Mouse (Mus musculus) lung, adult 2 months (tissue): Measurements from ENCODE around the gene Kif16b.

Experiments used
- CTCF ChIP-seq: fragments of 200-500 bp; IDR thresholded peaks from 2 replicates; pipeline ENCODE4 v1.5.1; 2011; ENCODE audit warnings: mild to moderate bottlenecking, low read length, control low read depth; ENCODE audit not compliant: insufficient read depth
- POLR2A ChIP-seq: fragments of 200-500 bp; IDR thresholded peaks from 2 replicates; pipeline ENCODE4 v1.6.1; 2011; ENCODE audit warnings: low read depth, mild to moderate bottlenecking, control low read depth, low read length, borderline replicate concordance; ENCODE audit errors: extremely low read depth

GRCm38 (mm10) chr2:142621152-142621551 lies 280.2 kb downstream of the Kif16b start:
- no peak for TF ChIP-seq POLR2A
- no peak for TF ChIP-seq CTCF
